Mouse (Mus musculus): ENCODE measurements around the gene Chrne.

- peak; percentile 30 for TF ChIP-seq CTCF (IDR thresholded peaks at IDR 0.05)
- TF ChIP-seq POLR2A (IDR thresholded peaks at IDR 0.05; ENCODE audit: insufficient read depth, low read depth, low read length): no peak
These were observed 8.3 kb downstream of the Chrne start for GRCm38 (mm10) chr11:70610752-70611151.
